Mouse (Mus musculus) adrenal gland, adult 8-10 months (tissue): ENCODE data around the gene Fam206a. TPM values are rescaled to one million over a fixed set of nuclear protein-coding genes. Genes with fewer than 3 reads are reported as not detected.

Source experiments
- DNase-seq: peaks from one replicate; pipeline ENCODE4 v3.0.0; 2022
- total RNA-seq, 4 experiments: library from RNA; stranded (reverse); gene quantifications; 2 replicates each; pipeline ENCODE4 v1.2.4; 2022

Fam206a gene
- total RNA-seq, 4 experiments from 2014 or later, result 13.6 to 17.0 (median 14.6) TPM

DNA sequence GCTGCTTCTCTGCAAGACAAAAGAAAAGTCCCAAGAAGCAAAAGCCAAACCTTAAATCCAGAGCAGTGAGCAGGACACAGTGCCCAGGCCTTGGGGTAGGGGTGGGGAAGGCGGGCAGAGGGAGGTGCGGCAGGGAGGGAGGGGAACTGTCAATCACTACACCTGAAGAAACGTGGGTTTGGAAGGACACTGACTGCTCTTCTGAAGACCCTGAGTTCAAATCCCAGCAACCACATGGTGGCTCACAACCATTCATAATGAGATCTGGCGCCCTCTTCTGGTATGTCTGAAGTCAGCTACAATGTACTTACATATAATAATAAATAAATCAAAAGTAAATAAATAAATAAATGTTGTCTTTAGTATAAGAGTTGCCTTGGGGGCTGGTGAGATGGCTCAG lies 42.8 kb downstream of the Fam206a start:
- DNase-seq, result no peak

DNA sequence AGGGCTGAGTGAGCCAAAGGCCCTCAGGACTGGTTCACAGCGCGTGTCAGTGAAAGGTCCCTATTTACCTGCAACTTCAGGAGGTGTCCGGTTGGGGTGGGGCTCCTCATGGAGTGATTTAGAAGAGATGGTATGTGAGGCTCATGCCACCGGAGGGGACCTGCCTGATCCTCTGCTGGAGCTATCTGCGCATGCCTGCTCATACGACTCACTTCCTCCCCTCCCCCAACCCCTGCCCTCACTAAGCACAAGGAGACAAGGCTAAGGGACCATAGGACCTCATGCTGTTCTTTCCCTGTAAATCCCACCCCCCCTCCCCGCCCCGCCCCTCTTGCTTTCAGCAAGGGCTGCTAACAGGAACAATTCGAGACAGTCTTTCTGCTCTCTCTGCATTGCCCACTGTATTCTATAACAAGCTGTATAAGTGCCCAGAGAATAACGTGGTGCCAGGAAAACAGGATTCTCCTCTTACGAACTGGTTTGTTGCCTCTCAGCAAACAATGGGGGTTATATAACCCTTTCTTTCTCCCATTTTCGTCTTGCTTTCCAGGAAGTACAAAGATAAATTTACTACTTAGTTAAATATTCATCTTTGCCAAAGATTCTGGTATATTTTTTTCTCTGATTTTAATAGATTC lies 43.9 kb downstream of the Fam206a start:
- DNase-seq, result no peak

DNA sequence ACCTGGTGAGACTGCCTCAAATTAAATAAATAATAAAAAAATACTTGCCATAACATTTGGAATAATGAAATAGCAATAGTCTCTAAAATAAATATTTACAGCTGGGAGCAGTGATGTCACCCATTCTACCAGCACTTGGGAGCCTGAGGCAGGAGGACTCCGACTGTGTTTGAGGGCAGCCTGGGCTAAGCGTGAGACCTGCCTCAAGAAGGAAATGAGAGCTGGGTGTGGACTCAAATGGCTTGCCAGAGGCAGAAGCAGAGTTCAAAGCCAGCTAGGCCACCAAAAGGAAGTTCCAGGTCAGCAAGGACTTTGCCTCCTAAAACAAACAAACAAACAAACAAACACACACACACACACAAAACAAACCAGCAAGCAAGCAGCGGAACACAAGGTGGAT lies 45.3 kb downstream of the Fam206a start:
- DNase-seq, result no peak

DNA sequence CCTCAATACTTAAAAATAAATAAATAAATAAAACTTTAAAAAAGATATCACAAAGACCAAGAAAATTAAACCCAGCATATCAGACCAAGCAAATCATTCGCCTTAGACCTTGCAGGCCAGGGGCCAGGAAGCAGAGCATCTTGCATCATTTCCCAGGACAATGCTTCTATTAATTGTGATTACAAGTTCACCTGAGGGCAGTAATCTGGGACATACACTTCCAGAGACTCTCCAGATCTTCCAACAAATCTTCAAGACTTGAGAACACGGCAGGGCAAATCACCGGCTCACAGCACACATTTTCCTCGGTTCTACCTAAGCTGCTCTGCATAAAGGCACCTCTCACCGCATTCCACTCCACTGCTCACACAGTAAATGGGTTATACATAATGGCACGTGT lies 45.9 kb downstream of the Fam206a start:
- DNase-seq, result no peak

DNA sequence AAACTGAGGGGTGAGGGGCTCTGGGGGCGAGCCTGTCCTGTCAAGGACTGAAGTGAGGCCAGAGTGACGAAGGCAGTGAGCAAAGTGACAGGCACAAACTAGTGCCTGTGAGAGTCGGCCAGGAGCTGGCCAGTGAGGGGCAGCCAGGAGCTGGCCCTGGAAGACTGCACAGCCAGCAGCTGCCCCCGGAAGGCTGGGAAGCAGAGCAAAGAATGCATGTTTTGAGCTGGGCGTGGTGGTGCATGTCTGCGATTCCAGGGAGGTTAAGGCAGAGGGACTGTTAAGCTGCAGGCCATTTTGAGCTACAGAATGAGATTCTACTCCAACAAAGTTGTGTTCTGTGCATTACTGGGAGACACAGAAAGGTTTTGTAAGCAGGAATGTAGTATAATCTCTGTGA lies 48.6 kb downstream of the Fam206a start:
- no peak for DNase-seq

DNA sequence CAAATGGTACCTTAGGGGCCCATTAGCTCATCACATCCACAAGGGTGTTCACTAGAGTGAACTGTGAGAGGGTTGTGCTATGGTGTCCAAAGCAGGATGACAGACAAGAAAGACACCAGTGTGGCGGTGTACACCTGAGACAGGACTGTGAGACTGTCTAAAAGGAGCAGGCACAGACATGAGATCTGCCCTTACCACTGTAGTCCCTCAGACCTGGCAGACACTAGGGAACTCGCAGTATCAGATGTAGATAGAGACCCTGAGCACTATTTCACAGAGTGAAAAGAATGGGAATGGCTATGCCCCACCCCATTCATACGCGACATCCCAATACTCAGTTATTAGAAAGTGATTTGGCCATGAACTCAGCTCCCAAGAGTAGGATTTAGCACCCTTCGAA lies 53.8 kb downstream of the Fam206a start:
- DNase-seq, result no peak

DNA sequence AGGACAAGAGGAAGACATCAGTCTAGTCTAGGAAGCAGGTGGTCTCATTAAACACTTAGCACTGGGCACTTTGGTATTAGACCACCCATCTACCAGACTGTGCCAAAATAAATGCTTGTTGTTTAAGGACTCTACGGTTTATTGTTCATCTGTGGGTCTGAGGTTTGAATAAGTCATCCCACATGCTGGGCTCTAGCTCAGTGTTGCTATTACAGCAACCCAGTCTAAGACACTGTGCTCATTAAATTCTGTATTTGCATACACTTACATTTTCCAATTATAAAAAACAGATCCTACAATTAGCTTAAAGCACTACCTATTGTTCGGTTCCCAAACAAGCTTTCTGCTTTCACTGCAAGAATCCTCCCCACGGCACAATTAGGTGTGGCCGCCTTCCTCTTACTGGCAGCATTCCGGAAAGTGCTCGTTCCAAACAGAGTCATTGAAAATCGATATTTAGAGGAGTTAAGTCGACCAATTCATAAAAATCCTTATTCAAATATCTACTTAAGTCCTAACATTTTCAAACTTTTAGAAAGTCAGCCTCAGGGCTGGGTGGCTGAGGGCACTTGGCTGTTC lies 54.3 kb downstream of the Fam206a start:
- DNase-seq, result no peak

DNA sequence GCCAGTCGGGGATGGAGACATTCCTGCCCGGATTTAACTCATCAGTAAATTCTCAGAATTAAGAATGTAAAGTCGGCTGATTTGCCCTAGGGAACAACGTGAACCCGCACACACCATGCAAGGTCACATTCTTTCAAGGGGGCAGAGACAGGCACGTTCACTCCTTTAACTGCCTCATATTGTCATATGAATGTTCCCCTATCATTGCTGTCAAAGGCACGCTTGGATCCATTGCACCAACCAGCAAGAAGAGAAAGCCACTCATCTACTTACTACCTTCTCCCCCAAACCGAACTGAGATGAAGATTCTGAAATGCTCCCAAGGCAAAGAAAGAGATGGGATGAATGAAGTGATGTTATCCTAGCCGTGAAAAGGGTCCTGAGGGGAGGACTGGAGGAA lies 56.6 kb downstream of the Fam206a start:
- DNase-seq, result no peak

Other genes starting within 250 kb of the Fam206a start
- gene Gm26657, start 62.3 kb upstream of the Fam206a start, total RNA-seq, result not detected
- gene Actl7b, start 60.9 kb upstream of the Fam206a start, total RNA-seq, result under 1 TPM in 1 of 4 experiments, not detected in 3; 0.24 TPM
- not detected for gene Actl7a, start 58.9 kb upstream of the Fam206a start, total RNA-seq
- 10 to 100 TPM; 33.3 to 43.6 (median 39.4) TPM for gene Elp1, start within 50 bp of the Fam206a start, total RNA-seq
- gene Ctnnal1, start 62.8 kb downstream of the Fam206a start, total RNA-seq, result 10 to 100 TPM; 18.0 to 21.3 (median 20.2) TPM
- gene Tmem245, start 145.1 kb downstream of the Fam206a start, total RNA-seq, result 10 to 100 TPM; 55.1 to 69.7 (median 57.5) TPM
- 1 to 10 TPM; 1.0 to 1.6 (median 1.2) TPM for gene Frrs1l, start 188.0 kb downstream of the Fam206a start, total RNA-seq